Mouse (Mus musculus) kidney, postnatal 10 days (tissue): Measurements from ENCODE around the gene Sept3.

Source experiments
- DNase-seq: peaks from one replicate; pipeline ENCODE4 v3.0.0; 2021; ENCODE audit warnings: mixed read lengths

The Sept3 gene

DNA sequence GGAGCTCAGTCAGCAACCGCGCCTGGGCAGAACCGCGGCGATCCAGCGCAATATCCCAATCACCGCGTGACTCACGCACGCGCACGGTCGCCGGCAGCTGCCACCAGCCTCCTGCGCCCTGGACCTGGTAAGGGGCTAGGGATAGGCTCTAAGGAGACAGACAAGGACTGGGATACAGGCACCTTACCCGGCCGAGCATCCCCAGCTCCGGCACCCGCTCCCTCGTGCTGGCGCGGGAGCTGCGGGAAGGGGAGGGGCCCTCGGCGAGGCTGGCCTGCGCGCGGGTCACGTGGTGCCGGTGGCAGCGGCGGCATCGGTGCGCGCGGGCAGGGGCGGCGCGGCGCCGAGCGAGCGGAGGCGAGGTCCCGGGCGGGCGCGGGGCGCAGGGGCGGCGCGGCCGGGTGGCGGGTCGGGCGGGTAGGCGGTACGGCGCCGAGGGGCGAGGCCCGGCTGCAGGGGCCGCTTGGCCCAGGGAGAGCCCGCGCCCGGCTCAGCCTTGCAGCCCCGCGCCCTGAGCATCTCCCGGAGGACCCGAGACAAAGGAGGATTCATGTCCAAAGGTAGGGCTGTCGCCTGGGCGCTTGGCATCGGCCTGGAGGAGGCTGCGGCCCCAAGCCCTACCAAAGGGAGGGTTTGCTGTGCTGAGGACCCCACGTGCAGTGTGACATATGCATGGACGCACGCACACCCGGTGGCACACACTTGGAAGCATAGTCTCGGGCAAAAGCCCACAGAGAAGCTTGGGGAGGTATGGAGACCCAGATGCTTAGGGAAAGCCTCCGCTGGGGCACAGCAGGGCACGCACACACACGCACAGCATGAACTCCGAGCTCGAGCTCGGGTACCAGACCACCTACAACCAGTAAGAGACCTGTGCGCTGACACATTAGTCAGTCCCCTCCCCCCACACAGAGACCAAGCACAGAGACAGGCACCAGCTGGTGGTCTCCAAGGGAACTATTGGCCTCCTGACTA lies 521 bp downstream of the Sept3 start:
- DNase-seq: peak; percentile 40

DNA sequence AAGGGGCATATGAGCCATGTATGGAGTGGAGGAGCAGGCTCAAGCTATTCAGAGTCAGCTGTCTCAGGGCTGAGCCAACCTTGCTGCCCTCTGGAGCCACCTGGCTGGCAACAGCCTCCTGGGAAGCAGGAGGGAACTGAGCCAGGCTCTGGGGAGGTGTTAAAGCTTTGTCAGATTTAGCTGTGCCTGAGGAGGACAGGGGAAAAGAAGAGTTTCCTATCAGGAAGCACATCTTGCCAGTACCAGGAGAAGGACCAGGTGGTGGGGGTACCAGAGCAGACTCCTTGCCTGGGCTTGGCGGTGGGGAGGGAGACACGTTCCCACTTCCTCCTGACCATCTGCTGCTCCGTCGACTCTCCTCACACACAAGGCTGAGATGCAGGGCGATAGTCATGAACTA lies 2.9 kb downstream of the Sept3 start:
- no peak for DNase-seq

DNA sequence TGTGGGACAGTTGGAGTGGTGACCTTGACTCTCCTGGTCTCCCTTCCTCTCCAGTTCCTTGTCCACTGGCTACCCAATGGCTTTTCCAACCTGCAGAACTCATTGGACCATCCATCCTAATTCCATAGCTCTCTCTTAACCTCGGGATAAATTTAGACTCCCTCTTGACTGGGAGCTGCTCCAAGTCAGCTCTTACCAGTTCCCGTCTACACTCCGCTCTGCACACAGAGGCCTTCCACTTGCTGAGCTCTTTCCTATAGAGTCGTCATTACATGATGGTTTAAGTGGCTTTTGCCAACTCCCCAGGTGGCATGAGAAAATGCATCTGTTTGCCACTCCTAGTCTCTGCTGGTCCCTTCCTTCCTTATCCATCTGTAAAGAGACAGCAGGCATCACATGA lies 5.9 kb downstream of the Sept3 start:
- DNase-seq: no peak

DNA sequence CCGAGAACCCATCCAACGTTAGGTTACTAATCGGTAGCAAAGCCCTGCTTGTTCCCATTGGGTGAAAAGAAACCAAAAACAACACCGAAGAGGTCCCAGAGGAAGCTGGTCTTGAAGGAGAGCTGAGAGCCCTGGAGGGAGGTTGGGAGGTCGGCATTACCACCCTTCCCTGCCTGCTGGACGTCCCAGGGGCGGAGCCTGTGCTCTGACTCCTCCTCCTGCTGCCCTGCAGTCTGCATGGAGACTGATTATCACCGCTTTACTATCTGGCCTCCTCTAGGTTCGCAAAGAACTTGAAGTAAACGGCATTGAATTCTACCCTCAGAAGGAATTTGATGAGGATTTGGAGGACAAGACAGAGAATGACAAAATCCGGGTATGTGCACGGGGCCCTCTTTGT lies 11.5 kb downstream of the Sept3 start:
- DNase-seq: no peak

DNA sequence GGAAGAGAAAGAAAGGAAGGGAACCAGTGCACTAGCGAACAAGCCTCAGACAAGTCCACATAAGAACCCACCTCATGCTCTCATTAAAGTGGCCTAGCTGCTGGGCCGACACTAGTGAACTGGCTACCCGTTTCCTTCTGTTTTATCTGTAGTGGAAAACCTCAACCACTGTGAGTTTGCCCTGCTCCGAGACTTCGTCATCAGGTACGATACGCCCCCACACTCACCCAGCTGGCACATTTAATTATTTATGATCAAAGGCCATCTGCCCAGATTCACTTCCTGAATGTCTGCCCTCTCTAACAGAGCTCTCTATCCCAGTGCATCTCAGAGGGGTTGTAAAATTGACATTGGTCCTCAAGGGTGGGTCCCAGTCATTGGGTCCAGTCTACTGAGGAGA lies 15.6 kb downstream of the Sept3 start:
- no peak for DNase-seq

DNA sequence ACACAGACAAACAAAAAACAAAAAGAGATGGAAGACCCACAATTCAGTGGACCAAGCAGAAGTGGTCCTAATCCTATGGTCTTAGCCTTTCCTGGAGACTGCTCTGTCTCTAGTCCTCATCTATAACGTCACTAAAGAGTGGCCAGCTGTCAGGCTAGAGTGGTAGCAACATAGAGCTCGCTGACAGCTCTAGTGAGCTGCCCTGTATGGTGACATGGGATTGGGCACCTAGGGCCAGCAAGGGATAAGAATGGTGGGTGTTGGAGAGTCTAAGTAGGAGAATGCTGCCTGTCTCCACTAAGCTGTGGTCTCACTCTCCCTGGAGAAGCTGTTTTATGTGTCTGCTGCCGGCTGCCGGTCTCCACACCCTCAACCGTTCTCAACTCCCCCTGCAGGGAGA lies 18.2 kb downstream of the Sept3 start:
- DNase-seq: no peak

DNA sequence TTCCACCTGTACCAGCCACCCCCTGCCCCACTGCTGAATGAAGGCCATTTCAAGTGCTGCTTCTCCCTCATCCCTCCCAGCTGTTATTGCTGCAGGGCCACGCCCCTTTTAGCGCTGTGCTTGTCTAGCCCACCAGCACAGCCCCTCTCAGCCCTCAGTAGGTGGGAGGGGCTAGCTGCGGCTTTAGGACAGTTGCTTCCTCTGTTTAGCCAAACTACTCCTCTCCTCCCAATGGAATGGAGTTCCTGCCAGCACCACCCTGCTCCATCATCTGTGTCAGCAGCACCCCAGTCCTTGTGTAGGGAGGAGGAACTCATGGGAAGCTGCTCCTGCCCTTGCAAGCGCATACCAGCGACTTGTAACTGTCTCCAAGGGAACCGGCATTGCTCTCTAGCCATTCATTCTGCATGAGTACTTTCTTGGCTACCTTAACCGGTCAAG lies 18.6 kb downstream of the Sept3 start:
- peak; percentile 32 for DNase-seq

DNA sequence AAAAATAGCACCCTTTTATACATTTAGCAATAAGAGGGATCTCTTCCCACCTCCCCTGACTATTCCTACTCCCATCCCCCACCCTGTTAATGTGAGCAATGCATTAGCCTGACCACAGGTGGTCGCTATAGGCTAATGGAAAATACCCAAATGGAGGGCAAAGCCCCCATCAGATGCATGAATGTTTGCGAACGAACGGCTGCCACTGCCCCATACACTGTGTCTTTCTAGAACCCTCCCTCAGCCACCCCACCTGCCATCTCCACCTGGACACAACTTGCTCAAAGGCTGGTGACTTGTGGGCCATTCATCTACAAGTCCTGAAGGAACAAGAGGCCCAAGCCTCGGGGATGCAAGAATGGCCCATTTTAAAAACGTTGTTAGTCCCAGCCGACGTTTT lies 19.4 kb downstream of the Sept3 start:
- no peak for DNase-seq

DNA sequence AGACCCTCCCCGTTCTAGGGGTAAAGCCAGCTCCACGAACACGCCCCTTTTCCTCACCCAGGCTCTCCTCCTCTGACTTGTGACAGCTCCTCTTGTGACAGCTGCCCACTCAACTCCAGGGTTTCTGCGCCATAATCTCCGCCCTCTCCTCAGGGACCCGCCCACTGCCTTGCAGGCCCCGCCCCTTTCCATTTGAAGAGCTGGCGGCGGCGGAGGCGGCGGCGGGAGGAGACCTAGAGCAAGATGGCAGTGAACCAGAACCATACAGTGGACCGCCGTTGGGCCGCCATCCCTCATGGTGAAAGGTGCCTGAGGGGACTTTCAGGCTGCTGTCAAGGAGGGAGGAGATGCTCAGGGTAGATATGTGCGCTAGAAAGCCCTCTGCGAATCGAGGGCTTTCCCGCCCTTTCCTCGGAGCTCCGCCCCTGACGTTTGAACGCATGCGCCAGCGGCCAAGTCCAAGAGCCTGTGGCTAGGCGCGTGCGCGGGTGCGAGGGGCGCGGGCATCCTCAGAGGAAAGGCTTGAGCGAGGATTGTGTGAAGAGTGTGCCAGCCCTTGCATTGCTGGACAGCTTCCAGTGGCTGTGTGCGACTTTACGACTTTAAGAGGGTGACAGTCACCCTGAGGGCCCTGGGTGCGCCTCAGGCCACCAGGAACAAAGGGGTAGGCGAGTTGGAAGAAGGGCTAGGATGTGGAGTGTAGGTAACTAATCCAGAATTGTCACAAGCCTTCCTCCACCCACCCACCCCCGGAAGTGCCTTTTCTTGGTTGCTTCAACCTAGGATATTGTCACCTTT lies 24.3 kb downstream of the Sept3 start, which contains the start of gene Wbp2nl:
Gene Wbp2nl, plus strand, starts transcription at position 191 of the 798 bp plus-strand sequence.
- peak; percentile 22 for DNase-seq

DNA sequence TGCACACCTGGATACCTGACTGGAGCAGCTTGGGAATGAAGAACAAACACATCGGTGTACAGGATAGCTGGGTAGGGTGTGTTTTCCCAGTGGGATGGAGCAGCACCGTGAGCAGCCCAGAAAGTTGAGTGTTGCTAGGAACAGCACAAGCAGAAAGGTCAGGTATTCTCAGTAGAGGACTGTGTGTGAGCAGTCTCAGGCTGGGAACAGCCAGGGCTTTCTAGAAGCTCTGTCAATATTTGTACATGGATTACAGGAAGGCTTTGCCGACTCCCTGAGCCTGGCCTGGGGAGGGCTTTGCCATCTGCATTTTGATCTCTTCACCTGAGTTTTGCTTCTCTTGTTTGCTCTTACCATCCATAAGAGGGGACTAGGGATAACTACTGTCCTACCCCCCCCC lies 32.4 kb downstream of the Sept3 start:
- DNase-seq: no peak

DNA sequence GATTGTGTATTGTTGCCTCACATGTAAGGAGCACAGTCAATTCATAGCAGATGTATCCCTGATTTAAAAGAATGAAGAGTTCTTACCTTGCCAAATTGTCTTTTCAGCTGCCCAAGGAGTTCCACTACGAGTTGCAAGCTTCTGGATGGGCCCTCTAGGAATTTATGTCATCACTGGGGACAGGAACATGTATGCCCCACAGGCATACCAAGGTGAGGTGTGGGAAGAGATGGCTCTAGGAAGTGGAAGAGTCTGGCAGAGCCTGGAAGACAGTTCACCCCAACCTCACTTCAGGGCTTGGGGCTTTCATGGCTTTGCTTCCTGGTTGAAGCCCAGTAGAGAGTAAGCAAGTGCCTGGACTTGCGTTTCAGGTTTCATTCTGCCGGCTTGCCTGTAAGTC lies 33.7 kb downstream of the Sept3 start:
- no peak for DNase-seq

DNA sequence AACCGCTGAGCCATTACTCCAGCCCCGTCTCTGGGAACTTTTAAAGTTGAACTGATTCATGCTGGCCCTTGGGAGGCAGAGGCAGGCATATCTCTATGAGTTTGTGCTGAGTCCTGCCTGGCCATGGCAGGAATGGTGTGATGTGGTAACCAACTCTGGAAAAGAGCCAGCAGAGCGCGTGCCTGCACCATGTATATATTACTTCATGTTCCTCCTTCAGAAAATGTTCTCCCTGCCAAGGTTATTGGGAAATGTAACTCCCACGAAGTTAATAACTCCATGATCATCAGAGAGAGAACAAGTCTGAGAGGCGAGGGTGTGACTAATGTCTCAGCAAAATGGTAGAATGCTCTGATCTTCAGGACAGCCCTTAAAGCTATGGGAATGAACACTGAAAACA lies 43.1 kb downstream of the Sept3 start:
- no peak for DNase-seq

DNA sequence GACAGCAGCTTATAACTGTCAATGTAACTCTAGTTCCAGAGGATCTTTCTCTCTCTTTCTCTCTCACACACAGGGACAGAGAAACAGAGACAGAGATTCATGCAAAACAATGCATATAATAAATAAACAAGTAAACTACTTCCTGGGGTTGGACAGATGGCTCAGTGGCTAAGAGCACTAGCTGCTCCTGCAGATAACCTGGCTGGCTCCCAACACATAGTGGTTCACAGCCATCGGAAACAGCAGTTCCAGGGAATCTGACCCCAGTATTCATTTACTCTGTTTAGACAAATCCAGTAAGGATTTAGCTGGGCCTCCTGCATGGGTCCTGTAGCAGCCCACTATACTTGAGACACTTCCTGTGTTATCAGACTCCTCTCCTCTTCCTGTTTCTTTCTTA lies 44.9 kb downstream of the Sept3 start:
- DNase-seq: no peak

DNA sequence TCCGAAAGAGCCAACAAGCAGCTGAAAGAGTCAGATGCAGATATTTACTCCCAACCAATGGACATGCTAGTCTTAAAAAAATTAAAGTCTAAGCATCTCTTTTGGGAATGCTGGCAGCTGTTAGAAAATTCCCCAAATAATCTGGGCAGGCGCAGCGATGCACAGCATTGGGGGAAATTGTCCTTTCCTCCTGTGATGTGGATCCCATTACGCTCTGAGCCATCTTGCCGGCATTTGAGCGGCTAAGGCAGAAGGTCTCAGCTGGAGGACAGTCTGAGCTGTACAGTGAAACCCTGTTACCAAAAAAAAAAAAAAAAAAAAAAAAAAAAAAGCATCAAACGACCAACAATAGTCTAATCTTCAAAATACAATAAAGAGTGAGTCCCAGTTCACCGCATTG lies 47.5 kb downstream of the Sept3 start:
- DNase-seq: no peak

DNA sequence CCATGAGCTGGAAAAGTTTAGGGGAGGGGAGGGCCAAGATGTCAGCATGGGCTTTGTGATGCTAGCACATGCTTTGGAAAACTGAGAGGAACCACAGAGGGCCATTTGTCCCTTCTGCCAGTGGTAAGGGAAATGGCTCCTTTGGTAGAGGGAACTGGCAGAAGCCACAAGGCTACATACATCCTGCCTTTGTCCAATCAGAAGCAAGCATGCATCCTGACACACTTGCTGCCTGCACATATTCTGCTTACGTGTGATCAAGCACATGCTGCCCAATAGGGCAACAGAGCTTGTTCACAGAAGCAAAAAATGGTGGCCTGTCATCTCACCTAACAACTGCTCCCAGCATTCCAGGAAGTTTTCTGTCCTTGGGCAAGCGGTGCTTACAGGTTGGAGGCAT lies 50.7 kb downstream of the Sept3 start:
- DNase-seq: no peak

DNA sequence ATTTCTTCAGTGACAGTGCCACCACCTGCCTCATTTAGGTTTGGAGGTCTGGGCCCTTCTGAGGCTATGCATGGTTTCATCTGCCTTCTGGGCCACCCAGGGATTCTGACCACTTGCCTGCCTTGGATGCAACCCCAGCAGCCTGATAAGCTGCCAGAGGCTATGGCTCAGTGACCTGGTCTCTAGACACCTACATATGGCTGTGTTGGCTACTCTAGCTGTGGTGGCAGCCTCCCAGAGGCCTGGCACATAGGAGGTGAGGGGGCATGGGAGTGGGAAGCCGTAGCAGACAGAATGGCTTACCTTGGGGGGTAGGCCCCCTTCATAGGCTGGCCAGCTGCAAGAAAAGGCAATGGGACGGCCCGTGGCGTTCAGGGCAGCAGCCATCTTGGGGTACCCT lies 60.5 kb downstream of the Sept3 start:
- DNase-seq: no peak

DNA sequence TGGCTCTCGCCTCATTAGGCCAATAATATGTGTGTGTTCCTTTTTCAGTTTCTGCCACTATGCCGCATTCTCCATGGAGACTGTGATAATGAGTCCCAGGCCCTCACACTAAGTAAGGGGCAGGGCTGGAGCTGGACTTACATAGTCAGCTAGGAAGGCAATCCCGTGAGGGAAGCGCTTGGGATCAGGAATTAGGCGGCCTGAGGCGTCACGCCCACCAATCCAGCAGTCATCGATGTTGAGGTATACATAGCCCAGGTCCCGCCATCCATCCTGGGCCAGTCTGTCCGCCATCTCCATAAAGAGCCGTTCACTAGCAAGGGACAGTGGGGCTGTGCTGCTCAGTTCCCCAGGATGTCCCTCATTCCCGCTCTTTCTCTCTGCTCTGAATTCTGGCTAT lies 61.9 kb downstream of the Sept3 start:
- DNase-seq: no peak

DNA sequence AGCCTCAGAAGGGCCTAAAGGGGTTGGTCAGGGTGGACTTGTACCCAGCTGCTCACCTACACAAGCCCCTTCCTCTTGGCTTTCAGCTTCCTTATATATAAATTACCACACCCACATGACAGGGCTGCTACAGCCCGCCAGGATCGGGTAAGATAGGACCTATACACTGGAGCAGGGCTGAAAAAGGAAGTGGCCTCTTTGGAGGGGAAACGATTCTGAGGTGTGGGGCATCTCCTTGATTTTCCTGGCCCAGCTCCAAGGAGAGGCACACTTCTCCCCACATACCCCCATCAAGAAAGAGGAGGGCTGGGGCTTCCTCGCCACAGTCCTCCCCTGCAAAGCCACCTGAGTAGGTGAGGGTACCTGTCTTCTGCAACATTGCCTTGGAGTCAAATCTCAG lies 63.2 kb downstream of the Sept3 start:
- no peak for DNase-seq

DNA sequence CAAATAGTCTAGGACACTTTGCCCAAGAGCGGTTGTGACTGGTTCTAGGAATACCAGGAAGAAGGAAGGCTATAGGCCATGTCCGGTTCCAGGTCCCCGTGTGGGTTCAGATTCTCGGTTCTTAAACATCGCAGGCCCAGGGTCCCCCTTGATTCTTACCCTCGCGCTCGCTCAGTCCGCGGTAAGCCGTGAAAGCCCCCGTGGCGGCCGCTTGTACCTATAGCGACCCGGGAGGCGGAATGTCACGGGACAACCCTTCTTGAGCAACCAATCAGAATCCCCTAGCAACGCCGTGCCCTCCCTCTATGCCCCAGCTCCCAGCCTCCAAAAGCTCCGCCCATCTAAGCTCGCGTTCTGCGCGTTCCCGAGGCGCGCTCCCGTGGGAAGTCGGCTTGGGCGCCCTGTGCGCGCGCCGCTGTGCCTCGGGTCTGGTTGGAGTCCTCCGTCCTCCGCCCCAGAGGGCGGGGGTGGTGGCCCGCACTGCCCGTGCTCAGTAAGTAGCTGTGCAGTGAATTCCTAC lies 64.0 kb downstream of the Sept3 start, which contains the start of the genes Naga, Pheta2 and Smdt1:
Gene Naga, minus strand, starts transcription at position 333 of the 520 bp plus-strand sequence.
Gene Pheta2, plus strand, starts transcription at position 350 of the 520 bp plus-strand sequence.
Gene Smdt1, plus strand, starts transcription at position 367 of the 520 bp plus-strand sequence.
- DNase-seq: peak; percentile 98

DNA sequence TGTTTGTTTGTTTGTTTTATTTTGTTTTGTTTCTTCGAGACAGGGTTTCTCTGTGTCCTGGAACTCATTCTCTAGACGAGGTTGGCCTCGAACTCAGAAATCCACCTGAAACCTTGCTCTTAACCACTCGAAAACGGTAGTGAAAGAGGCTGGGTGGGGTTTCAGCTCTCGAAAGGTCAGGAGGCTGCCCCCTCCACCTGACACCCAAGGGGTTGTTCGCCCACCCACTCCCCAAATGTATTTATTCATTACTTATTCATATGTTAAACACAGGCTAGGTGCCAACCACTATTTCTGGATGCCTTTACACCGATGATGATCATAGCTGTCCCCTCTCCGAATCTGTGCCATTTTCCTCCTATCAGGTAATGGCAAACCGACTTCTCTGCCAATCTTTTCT lies 64.5 kb downstream of the Sept3 start:
- DNase-seq: no peak

DNA sequence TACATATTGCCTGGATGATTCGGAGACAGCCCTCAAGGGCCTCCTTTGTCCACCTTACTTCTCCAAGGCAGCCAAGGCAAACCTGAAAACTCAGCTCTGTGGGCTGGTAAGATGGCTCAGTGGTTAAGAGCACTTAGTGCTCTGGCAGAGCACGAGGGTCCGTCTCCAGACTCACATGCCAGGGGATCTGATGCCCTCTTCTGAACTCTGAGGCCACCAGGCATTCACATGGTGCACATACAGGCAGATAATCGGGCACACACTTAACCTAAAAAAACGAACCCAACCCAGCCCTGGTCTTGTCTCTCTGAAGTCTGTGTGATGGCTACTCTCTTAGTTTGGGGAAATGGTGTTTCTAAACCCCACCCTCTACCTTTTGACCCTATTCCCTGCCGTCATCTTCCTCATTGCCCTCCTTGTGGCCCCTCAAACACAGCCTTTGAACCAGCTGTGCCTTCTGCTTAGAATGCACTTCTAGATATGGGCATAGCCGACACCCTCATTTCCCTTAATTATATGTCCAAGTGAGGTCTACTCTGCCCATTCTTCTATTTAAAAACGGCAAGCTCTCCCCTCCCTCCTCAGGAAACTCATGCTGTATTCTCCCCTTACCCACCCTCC lies 65.1 kb downstream of the Sept3 start:
- DNase-seq: no peak

DNA sequence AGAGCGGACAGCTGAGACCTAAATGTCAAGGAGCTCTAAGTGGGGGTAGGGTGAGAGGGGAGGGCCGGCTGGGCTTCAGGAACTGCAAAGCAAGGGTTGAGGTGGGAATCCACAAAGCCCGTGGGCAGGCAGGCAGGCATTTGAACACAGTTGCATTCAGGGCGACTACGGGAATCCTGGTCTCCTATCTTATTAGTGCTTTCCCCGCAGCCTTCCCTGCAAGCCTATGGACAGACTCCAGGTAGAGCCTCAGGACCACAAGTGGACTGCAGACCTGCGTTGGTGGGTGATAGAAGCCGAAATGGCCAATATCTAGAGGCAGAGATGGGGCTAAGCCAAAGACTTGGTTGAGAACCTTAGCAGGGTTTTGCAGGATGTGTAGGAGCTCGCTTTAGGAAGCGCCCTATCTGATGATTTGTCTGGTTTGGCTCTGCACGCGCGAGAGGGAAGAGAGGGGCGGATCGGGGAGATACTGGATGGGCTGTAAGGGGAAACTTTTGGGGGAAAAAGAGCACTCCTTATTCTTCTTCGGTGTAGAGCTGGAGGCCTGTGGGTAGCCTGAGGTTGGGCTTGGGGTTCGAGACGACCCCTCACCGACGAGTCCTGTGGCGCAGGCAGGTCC lies 65.8 kb downstream of the Sept3 start:
- DNase-seq: no peak
